Comparison of ENCODE assay signal across 8 mouse cellular contexts in genomic region chr2:38824791-38825768, GRCm38 (mm10).
DNase-seq lines count a peak whose midpoint lies in the region; ATAC-seq lines count a peak whose summit lies in the region.

No protein-coding gene starts in this region.

- H3K9ac ChIP-seq in liver, embryonic 12.5 days = 0 out of 2 replicates have a peak overlapping the region, but pooled peaks have one; percentile 48

- 37% methylated on average over 15 of the region's 15 CpGs for WGBS in liver, embryonic 12.5 days (ENCODE audit: insufficient replicate concordance)

- intact Hi-C loops in heart, postnatal 25 days (cut with DNase I) = no loop called here

- DNase-seq in heart, adult 11 months = peak; percentile 87
- no peak for DNase-seq in heart, postnatal 25 days (ENCODE audit: low spot score)
- peak; percentile 20 for DNase-seq in heart, adult 8-10 months (ENCODE audit: low spot score)
- DNase-seq in kidney, adult 18-20 months = peak; percentile 34
- peak; percentile 67 for DNase-seq in neural tube, embryonic 10.5 days (ENCODE audit: extremely low spot score, low spot score)
- peak; percentile 52 for DNase-seq in thymus, postnatal 25 days

- peak overlapping the region; percentile 51; the same call in 1 of the 2 replicates for H3K27ac ChIP-seq in liver, embryonic 12.5 days

- no peaks in the 10 kb centered on the region for H3K36me3 ChIP-seq in liver, embryonic 12.5 days

- no peaks in the 10 kb centered on the region for H3K27me3 ChIP-seq in liver, embryonic 12.5 days (replicated peaks)

- peak overlapping the region; percentile 32 for H3K4me3 ChIP-seq in liver, embryonic 12.5 days

- peak; percentile 20; the same call in 1 of the 2 replicates for ATAC-seq in common myeloid progenitor, adult 5-6 weeks (replicated peaks; ENCODE audit: low read depth, poor library complexity, severe bottlenecking)
- no peak for ATAC-seq in liver, embryonic 12.5 days

- peak overlapping the region; percentile 56 for H3K4me2 ChIP-seq in liver, embryonic 12.5 days

- H3K4me1 ChIP-seq in liver, embryonic 12.5 days = peaks cover 12% of the 10 kb centered on the region

- no peaks in the 10 kb centered on the region for H3K9me3 ChIP-seq in liver, embryonic 12.5 days (replicated peaks)
